Mouse (Mus musculus) heart, adult 2 months (tissue): ENCODE measurements around the gene Lyl1. TPM values are rescaled to one million over a fixed set of nuclear protein-coding genes. Genes with fewer than 3 reads are reported as not detected.

Experiments used
- DNase-seq, 2 experiments: peaks; one replicate each; pipeline ENCODE4 v3.0.0; 2021
- H3K27ac ChIP-seq: fragments of 200-600 bp; 2 replicates; pipeline ENCODE4 v1.8.1; 2022
- H3K27me3 ChIP-seq: fragments of 200-500 bp; 2 replicates; pipeline ENCODE4 v1.6.1; 2012; ENCODE audit warnings: mild to moderate bottlenecking, low read length, inconsistent platforms, mixed read lengths; ENCODE audit not compliant: control insufficient read depth, insufficient read depth
- H3K36me3 ChIP-seq: fragments of 200-500 bp; 2 replicates; pipeline ENCODE4 v1.6.1; 2012; ENCODE audit warnings: low read length, inconsistent platforms; ENCODE audit not compliant: control insufficient read depth, insufficient read depth
- H3K4me1 ChIP-seq: fragments of 200-500 bp; 2 replicates; pipeline ENCODE4 v1.6.1; 2011; ENCODE audit warnings: low read length; ENCODE audit not compliant: control insufficient read depth, insufficient read depth
- H3K4me3 ChIP-seq: fragments of 200-600 bp; 2 replicates; pipeline ENCODE4 v1.8.1; 2022
- H3K79me2 ChIP-seq: fragments of 200-500 bp; replicated peaks from 2 replicates; pipeline ENCODE4 v1.6.1; 2012; ENCODE audit warnings: mild to moderate bottlenecking, inconsistent platforms, low read length, moderate library complexity, mixed read lengths; ENCODE audit not compliant: control insufficient read depth, insufficient read depth
- H3K9ac ChIP-seq: fragments of 200-500 bp; 2 replicates; pipeline ENCODE4 v1.6.1; 2012; ENCODE audit warnings: low read depth, mild to moderate bottlenecking, control low read depth, inconsistent platforms, low read length, mixed read lengths
- CTCF ChIP-seq: fragments of 200-600 bp; IDR thresholded peaks from 2 replicates; pipeline ENCODE4 v1.8.1; 2022; ENCODE audit warnings: antibody characterized with exemption, mild to moderate bottlenecking, moderate library complexity
- EP300 ChIP-seq: fragments of 200-500 bp; IDR thresholded peaks from 2 replicates; pipeline ENCODE4 v1.6.1; 2011; ENCODE audit warnings: low read depth, low read length, control low read depth; ENCODE audit not compliant: insufficient read depth
- POLR2A ChIP-seq: fragments of 200-500 bp; IDR thresholded peaks from 2 replicates; pipeline ENCODE4 v1.6.1; 2011; ENCODE audit warnings: mild to moderate bottlenecking, low read depth, low read length, control low read depth; ENCODE audit not compliant: insufficient read depth
- WGBS: fragments of 180-500 bp; shearing (Covaris S2); methylation state at CpG from one replicate; pipeline ENCODE4 v1.1.7; 2018; 5-methylcytosine and 5-hydroxymethylcytosine counted together
- intact Hi-C: fragments of 180-260 bp; cut with DNase I; formaldehyde crosslinking; loops from one replicate; pipeline ENCODE4 v1.15.1; 2025
- long read RNA-seq: library from polyadenylated mRNA; stranded (forward); transcript quantifications from one replicate; pipeline ENCODE4 v2.0.0, GENCODE M21; 2021
- polyA plus RNA-seq: library from polyadenylated mRNA; depleted of rRNA; stranded (reverse); fragments of >200 nt; gene quantifications from 2 replicates; pipeline ENCODE4 v1.2.3, GENCODE M21; 2012; rRNA removed
- total RNA-seq, 2 experiments: library from RNA; stranded (reverse); gene quantifications; 2 replicates each; pipeline ENCODE4 v1.2.3; 2021

Lyl1 gene
- total RNA-seq (1 to 10 TPM; 3.0 to 3.7 TPM), polyA plus RNA-seq (4.0 and 7.7 TPM in 2 replicates)
- long read RNA-seq, partial matches to known transcripts, result 0 of 2 reads
- long read RNA-seq, other reads (novel, unspliced or antisense), result 0 of 2 reads

GRCm38 (mm10) chr8:84700941-84701911 is at the start of gene Lyl1:
Gene Lyl1 (plus strand): TSS chr8:84701457.
- H3K27me3 ChIP-seq, result no peaks in the 10 kb centered on the region
- DNase-seq, result peak; percentile 82 to 89
- no peaks in the 10 kb centered on the region for H3K36me3 ChIP-seq
- H3K4me3 ChIP-seq, result peak within 1 kb of the TSS; percentile 56
- H3K79me2 ChIP-seq, result no peaks in the 10 kb centered on the region
- WGBS, result 9% methylated on average over 34 of the region's 34 CpGs
- intact Hi-C loops, result loop anchor here (2.0 kb wide), 1 partner anchor 40 kb away; no protein-coding TSS in a partner anchor
- peak within 1 kb of the TSS; percentile 68 for H3K9ac ChIP-seq
- peaks cover 20% of the 10 kb centered on the region for H3K4me1 ChIP-seq
- TF ChIP-seq POLR2A, result peak; percentile 78
- peak; percentile 60 for TF ChIP-seq CTCF
- TF ChIP-seq EP300, result peak; percentile 99
- H3K27ac ChIP-seq, result peak within 1 kb of the TSS; percentile 90

GRCm38 (mm10) chr8:84653092-84653631 is 48.1 kb upstream of the Lyl1 start:
- intact Hi-C loops, result no loop called here

GRCm38 (mm10) chr8:84654597-84654996 is 46.7 kb upstream of the Lyl1 start:
- no peak for TF ChIP-seq EP300
- TF ChIP-seq CTCF, result peak; percentile 39
- TF ChIP-seq POLR2A, result no peak
- H3K36me3 ChIP-seq, result no peaks in the 10 kb centered on the region
- peak overlapping the region; percentile 97 for H3K27ac ChIP-seq
- no peaks in the 10 kb centered on the region for H3K27me3 ChIP-seq
- no peak overlapping the region for H3K4me3 ChIP-seq
- H3K4me1 ChIP-seq, result peaks cover 2% of the 10 kb centered on the region
- H3K79me2 ChIP-seq, result no peaks in the 10 kb centered on the region
- WGBS, result 43% methylated on average over 4 of the region's 4 CpGs
- no peak for DNase-seq
- no peak overlapping the region for H3K9ac ChIP-seq
- intact Hi-C loops, result no loop called here

More at GRCm38 (mm10) chr8:84653092-84653631, 48.1 kb upstream of the Lyl1 start:
- no peak for DNase-seq
- H3K36me3 ChIP-seq, result no peaks in the 10 kb centered on the region
- H3K27me3 ChIP-seq, result no peaks in the 10 kb centered on the region
- H3K4me3 ChIP-seq, result no peak overlapping the region
- peaks cover 2% of the 10 kb centered on the region for H3K4me1 ChIP-seq
- no peak for TF ChIP-seq EP300
- no peak for TF ChIP-seq POLR2A
- no peak for TF ChIP-seq CTCF
- no peaks in the 10 kb centered on the region for H3K79me2 ChIP-seq
- WGBS, result 59% methylated on average over 9 of the region's 9 CpGs
- no peak overlapping the region for H3K27ac ChIP-seq
- H3K9ac ChIP-seq, result no peak overlapping the region

GRCm38 (mm10) chr8:84655336-84656190 is 45.7 kb upstream of the Lyl1 start:
- H3K4me1 ChIP-seq, result peaks cover 2% of the 10 kb centered on the region
- intact Hi-C loops, result loop anchor here (5.0 kb wide), 1 partner anchor 427 kb away; the partner anchor contains the start of genes Man2b1, Wdr83 and Wdr83os
- TF ChIP-seq EP300 (no peak), POLR2A (no peak), CTCF (no peak)
- no peaks in the 10 kb centered on the region for H3K36me3 ChIP-seq
- peak overlapping the region; percentile 79 for H3K9ac ChIP-seq
- peak; percentile 41 to 43 for DNase-seq
- no peaks in the 10 kb centered on the region for H3K27me3 ChIP-seq
- peak overlapping the region; percentile 55 for H3K4me3 ChIP-seq
- peak overlapping the region; percentile 97 for H3K27ac ChIP-seq
- H3K79me2 ChIP-seq, result no peaks in the 10 kb centered on the region
- WGBS, result 22% methylated on average over 15 of the region's 15 CpGs

- H3K27ac ChIP-seq, result peak overlapping the region; percentile 97
- peak overlapping the region; percentile 79 for H3K9ac ChIP-seq
- H3K36me3 ChIP-seq, result no peaks in the 10 kb centered on the region
- peaks cover 2% of the 10 kb centered on the region for H3K4me1 ChIP-seq
- H3K4me3 ChIP-seq, result peak overlapping the region; percentile 55
- H3K79me2 ChIP-seq, result no peaks in the 10 kb centered on the region
- DNase-seq, result peak; percentile 30 to 53
- TF ChIP-seq EP300 (no peak), CTCF (no peak), POLR2A (no peak)
- WGBS, result 14% methylated on average over 10 of the region's 10 CpGs
- H3K27me3 ChIP-seq, result no peaks in the 10 kb centered on the region
- intact Hi-C loops, result loop anchor here (5.0 kb wide), 1 partner anchor 426 kb away; the partner anchor contains the start of genes Man2b1, Wdr83 and Wdr83os
These were observed 45.1 kb upstream of the Lyl1 start for GRCm38 (mm10) chr8:84656191-84656525.
